Mouse (Mus musculus) limb, embryonic 13.5 days (tissue): Measurements from ENCODE around the gene Aloxe3. TPM values are rescaled to one million over a fixed set of nuclear protein-coding genes. Genes with fewer than 3 reads are reported as not detected.

Source experiments
- ATAC-seq: fragments of 200-750 bp; cut with Nextera tagmentation; 2 replicates; pipeline ENCODE4 v1.8.0; 2017; ENCODE audit warnings: low read depth, moderate number of reproducible peaks, moderate TSS enrichment; ENCODE audit not compliant: low FRiP score
- H3K27ac ChIP-seq: fragments of 300-500 bp; sonication (generic); 2 replicates; pipeline ENCODE4 v1.5.1; 2015; ENCODE audit warnings: inconsistent platforms, mild to moderate bottlenecking, moderate library complexity
- H3K27me3 ChIP-seq: fragments of 300-500 bp; sonication (generic); 2 replicates; pipeline ENCODE4 v1.6.1; 2015; ENCODE audit warnings: mild to moderate bottlenecking, inconsistent platforms
- H3K36me3 ChIP-seq: fragments of 300-500 bp; sonication (generic); 2 replicates; pipeline ENCODE4 v1.6.1; 2015; ENCODE audit warnings: inconsistent platforms, mild to moderate bottlenecking, moderate library complexity
- H3K4me1 ChIP-seq: fragments of 300-500 bp; sonication (generic); 2 replicates; pipeline ENCODE4 v1.6.1; 2015; ENCODE audit warnings: inconsistent platforms
- H3K4me2 ChIP-seq: fragments of 300-500 bp; sonication (generic); replicated peaks from 2 replicates; pipeline ENCODE4 v1.6.1; 2015; ENCODE audit warnings: inconsistent platforms, mild to moderate bottlenecking, moderate library complexity
- H3K4me3 ChIP-seq: fragments of 300-500 bp; sonication (generic); 2 replicates; pipeline ENCODE4 v1.5.1; 2015; ENCODE audit warnings: moderate library complexity, mild to moderate bottlenecking, inconsistent platforms
- H3K9ac ChIP-seq: fragments of 300-500 bp; sonication (generic); 2 replicates; pipeline ENCODE4 v1.6.1; 2015; ENCODE audit warnings: mild to moderate bottlenecking, inconsistent platforms
- H3K9me3 ChIP-seq: fragments of 300-500 bp; sonication (generic); 2 replicates; pipeline ENCODE4 v1.6.1; 2016; ENCODE audit warnings: inconsistent platforms
- WGBS: fragments of 180-500 bp; shearing (Covaris S2); methylation state at CpG from one replicate; pipeline ENCODE4 v1.1.7; 2015; 5-methylcytosine and 5-hydroxymethylcytosine counted together
- polyA plus RNA-seq: library from polyadenylated mRNA; unstranded; fragments of >200 nt; fragmentation: Nextera tagmentation; extraction: Ambion mirVana; gene quantifications from 2 replicates; pipeline ENCODE4 v1.2.1, GENCODE M21; 2015

Gene Aloxe3
- polyA plus RNA-seq, 1 experiment from 2014 or later = 1.6 TPM

- peak within 1 kb of the TSS; percentile 82 for H3K4me3 ChIP-seq
- WGBS = 1% methylated on average over 66 of the region's 66 CpGs
- peaks cover 39% of the 10 kb centered on the region for H3K4me1 ChIP-seq
These were observed 3.3 kb upstream of the Aloxe3 start, which contains the start of gene 9130213A22Rik for GRCm38 (mm10) chr11:69122336-69122951. Gene 9130213A22Rik, minus strand, starts transcription at chr11:69122589.

GRCm38 (mm10) chr11:69123056-69123692 lies 2.5 kb upstream of the Aloxe3 start:
- H3K9ac ChIP-seq = peak overlapping the region; percentile 79
- ATAC-seq = 0 out of 2 replicates have a peak, but pooled peaks have one; percentile 0
- peak overlapping the region; percentile 87 for H3K27ac ChIP-seq
- no peaks in the 10 kb centered on the region for H3K9me3 ChIP-seq
- H3K36me3 ChIP-seq = no peaks in the 10 kb centered on the region
- peak overlapping the region; percentile 92 for H3K4me2 ChIP-seq
- peaks cover 39% of the 10 kb centered on the region for H3K4me1 ChIP-seq
- peaks cover 12% of the 10 kb centered on the region; the same call in 1 of the 2 replicates for H3K27me3 ChIP-seq
- H3K4me3 ChIP-seq = peak overlapping the region; percentile 82
- under 1% methylated on average over 29 of the region's 29 CpGs for WGBS

More at GRCm38 (mm10) chr11:69122336-69122951, 3.3 kb upstream of the Aloxe3 start, which contains the start of gene 9130213A22Rik:
- H3K36me3 ChIP-seq = no peaks in the 10 kb centered on the region
- H3K9ac ChIP-seq = peak within 1 kb of the TSS; percentile 79
- peak within 1 kb of the TSS; percentile 87 for H3K27ac ChIP-seq
- H3K4me2 ChIP-seq = peak within 1 kb of the TSS; percentile 92
- ATAC-seq = peak; percentile 70
- no peaks in the 10 kb centered on the region for H3K9me3 ChIP-seq
- H3K27me3 ChIP-seq = peaks cover 12% of the 10 kb centered on the region; the same call in 1 of the 2 replicates

- ATAC-seq = peak; percentile 66
- Histone ChIP-seq H3K9ac (peak overlapping the region; percentile 61), H3K4me1 (peaks cover 37% of the 10 kb centered on the region), H3K36me3 (no peaks in the 10 kb centered on the region), H3K27ac (peak overlapping the region; percentile 80; the same call in 1 of the 2 replicates), H3K9me3 (no peaks in the 10 kb centered on the region), H3K4me3 (peak overlapping the region; percentile 82), H3K4me2 (peak overlapping the region; percentile 92), H3K27me3 (peaks cover 12% of the 10 kb centered on the region; the same call in 1 of the 2 replicates)
- under 1% methylated on average over 31 of the region's 31 CpGs for WGBS
These were observed 1.8 kb upstream of the Aloxe3 start for GRCm38 (mm10) chr11:69123693-69124497.

GRCm38 (mm10) chr11:69124498-69124847 lies 1.2 kb upstream of the Aloxe3 start:
- H3K4me2 ChIP-seq = peak overlapping the region; percentile 92
- no peaks in the 10 kb centered on the region for H3K36me3 ChIP-seq
- H3K4me3 ChIP-seq = peak overlapping the region; percentile 82
- H3K27me3 ChIP-seq = peaks cover 12% of the 10 kb centered on the region; the same call in 1 of the 2 replicates
- H3K9ac ChIP-seq = no peak overlapping the region
- no peak overlapping the region for H3K27ac ChIP-seq
- ATAC-seq = peak; percentile 64
- under 1% methylated on average over 3 of the region's 3 CpGs for WGBS
- H3K4me1 ChIP-seq = peaks cover 31% of the 10 kb centered on the region
- no peaks in the 10 kb centered on the region for H3K9me3 ChIP-seq

- Histone ChIP-seq H3K27ac (peak overlapping the region; percentile 79), H3K9ac (peak overlapping the region; percentile 64), H3K36me3 (no peaks in the 10 kb centered on the region), H3K27me3 (peaks cover 14% of the 10 kb centered on the region; the same call in 1 of the 2 replicates), H3K9me3 (no peaks in the 10 kb centered on the region), H3K4me1 (peaks cover 23% of the 10 kb centered on the region), H3K4me2 (peak overlapping the region; percentile 87), H3K4me3 (peak overlapping the region; percentile 65)
- peak; percentile 29 for ATAC-seq
- WGBS = under 1% methylated on average over 24 of the region's 24 CpGs
These were observed 450 bp upstream of the Aloxe3 start for GRCm38 (mm10) chr11:69125041-69125851.

GRCm38 (mm10) chr11:69125919-69126705 lies 416 bp downstream of the Aloxe3 start:
- no peaks in the 10 kb centered on the region for H3K9me3 ChIP-seq

GRCm38 (mm10) chr11:69126706-69127095 lies 1.0 kb downstream of the Aloxe3 start:
- no peak for ATAC-seq
- Histone ChIP-seq H3K9me3 (no peaks in the 10 kb centered on the region), H3K27ac (no peak overlapping the region), H3K4me3 (peak overlapping the region; percentile 65), H3K4me2 (peak overlapping the region; percentile 87), H3K9ac (no peak overlapping the region), H3K27me3 (peaks cover 7% of the 10 kb centered on the region; the same call in 1 of the 2 replicates), H3K4me1 (peaks cover 11% of the 10 kb centered on the region), H3K36me3 (no peaks in the 10 kb centered on the region)
- WGBS = 51% methylated on average over 2 of the region's 2 CpGs

More at GRCm38 (mm10) chr11:69125919-69126705, 416 bp downstream of the Aloxe3 start:
- H3K4me2 ChIP-seq = peak overlapping the region; percentile 87
- H3K4me3 ChIP-seq = peak overlapping the region; percentile 65
- ATAC-seq = no peak
- H3K36me3 ChIP-seq = no peaks in the 10 kb centered on the region
- 15% methylated on average over 19 of the region's 20 CpGs for WGBS
- H3K27ac ChIP-seq = no peak overlapping the region
- peak overlapping the region; percentile 64 for H3K9ac ChIP-seq
- peaks cover 7% of the 10 kb centered on the region; the same call in 1 of the 2 replicates for H3K27me3 ChIP-seq
- H3K4me1 ChIP-seq = peaks cover 15% of the 10 kb centered on the region

GRCm38 (mm10) chr11:69128426-69129122 lies 2.9 kb downstream of the Aloxe3 start:
- H3K27me3 ChIP-seq = peaks cover 16% of the 10 kb centered on the region
- H3K4me3 ChIP-seq = no peak overlapping the region
- H3K27ac ChIP-seq = no peak overlapping the region
- H3K36me3 ChIP-seq = no peaks in the 10 kb centered on the region
- no peak overlapping the region for H3K9ac ChIP-seq
- WGBS = 72% methylated on average over 8 of the region's 8 CpGs
- H3K9me3 ChIP-seq = no peaks in the 10 kb centered on the region
- no peak overlapping the region for H3K4me2 ChIP-seq
- H3K4me1 ChIP-seq = peaks cover 11% of the 10 kb centered on the region
- ATAC-seq = no peak

GRCm38 (mm10) chr11:69133566-69133922 lies 7.8 kb downstream of the Aloxe3 start:
- peak overlapping the region; percentile 66 for H3K9ac ChIP-seq
- no peak overlapping the region for H3K27ac ChIP-seq

GRCm38 (mm10) chr11:69133923-69134621 lies 8.4 kb downstream of the Aloxe3 start:
- peak overlapping the region; percentile 85 for H3K4me2 ChIP-seq
- H3K27me3 ChIP-seq = peaks cover 11% of the 10 kb centered on the region
- peak overlapping the region; percentile 52 for H3K4me3 ChIP-seq
- peak; percentile 76 for ATAC-seq
- peaks cover 10% of the 10 kb centered on the region; the same call in 1 of the 2 replicates for H3K4me1 ChIP-seq
- H3K9ac ChIP-seq = peak overlapping the region; percentile 66
- H3K36me3 ChIP-seq = no peaks in the 10 kb centered on the region
- 2% methylated on average over 34 of the region's 34 CpGs for WGBS
- no peak overlapping the region; the same call in 1 of the 2 replicates for H3K27ac ChIP-seq
- no peaks in the 10 kb centered on the region for H3K9me3 ChIP-seq

More at GRCm38 (mm10) chr11:69133566-69133922, 7.8 kb downstream of the Aloxe3 start:
- no peak for ATAC-seq
- Histone ChIP-seq H3K27me3 (peaks cover 11% of the 10 kb centered on the region), H3K4me2 (peak overlapping the region; percentile 85), H3K4me1 (peaks cover 10% of the 10 kb centered on the region; the same call in 1 of the 2 replicates), H3K4me3 (peak overlapping the region; percentile 52), H3K9me3 (no peaks in the 10 kb centered on the region), H3K36me3 (no peaks in the 10 kb centered on the region)
- WGBS = 23% methylated on average over 5 of the region's 5 CpGs
